In genomic region chr10:12690601-12691000, GRCm38 (mm10) we compare ENCODE assay signal across 8 mouse cellular contexts.
DNase-seq lines count a peak whose midpoint lies in the region; ATAC-seq and TF ChIP-seq lines count a peak whose summit lies in the region.
"Had no signal": no experiment of that assay in that cellular context is flagged by ENCODE, and none has a peak within 500 bp of the region (broad histone marks: within the 10 kb centered on the region; RNA-seq: fewer than 3 reads in every experiment).

No protein-coding gene starts in this region.

- H3K27me3 ChIP-seq in forebrain, embryonic 10.5 days (ENCODE audit: poor library complexity, severe bottlenecking), result no peaks in the 10 kb centered on the region
- H3K27me3 ChIP-seq: limb, embryonic 15.5 days had no signal

- no peak for TF ChIP-seq POLR2A in brain, embryonic 14.5 days (IDR thresholded peaks at IDR 0.05; ENCODE audit: borderline replicate concordance, extremely low read depth, insufficient read depth, insufficient read length, poor library complexity, severe bottlenecking)

- no peak overlapping the region for H3K4me3 ChIP-seq in forebrain, embryonic 10.5 days
- H3K4me3 ChIP-seq: limb, embryonic 15.5 days had no signal

- peaks cover 16% of the 10 kb centered on the region for H3K36me3 ChIP-seq in forebrain, embryonic 10.5 days (replicated peaks)

- H3K27ac ChIP-seq in forebrain, embryonic 10.5 days, result no peak overlapping the region
- H3K27ac ChIP-seq: limb, embryonic 15.5 days had no signal

- H3K4me1 ChIP-seq in forebrain, embryonic 10.5 days, result no peaks in the 10 kb centered on the region

- H3K9me3 ChIP-seq in forebrain, embryonic 10.5 days, result no peaks in the 10 kb centered on the region
- H3K9me3 ChIP-seq: limb, embryonic 15.5 days had no signal

- ATAC-seq in hematopoietic stem cell, adult 5-6 weeks (replicated peaks in 1 of 2; ENCODE audit: insufficient read depth in 1 of 2, low FRiP score in 2 of 2, low TSS enrichment in 1 of 2, low read depth in 1 of 2, poor library complexity in 2 of 2, severe bottlenecking in 2 of 2), result peak; percentile 84 to 88
- ATAC-seq in megakaryocyte, adult 5-6 weeks (ENCODE audit: poor library complexity, severe bottlenecking), result peak; percentile 59

- TF ChIP-seq CTCF in brain, embryonic 14.5 days (IDR thresholded peaks at IDR 0.05; ENCODE audit: borderline replicate concordance, extremely low read depth, insufficient read depth, insufficient read length), result peak; percentile 89

- DNase-seq in MN1 (ENCODE audit: low spot score), result peak; percentile 82
- peak; percentile 84 for DNase-seq in brain, embryonic 14.5 days (ENCODE audit: low read depth)
- DNase-seq in forebrain, embryonic 10.5 days (ENCODE audit: extremely low spot score, low spot score), result peak; percentile 66
- peak; percentile 30 to 45 for DNase-seq in layer of hippocampus, postnatal 14 days (ENCODE audit: low spot score in 2 of 2)
- DNase-seq in skeletal muscle tissue, adult 2 months (ENCODE audit: low read depth, low spot score), result peak; percentile 42

- 21% methylated on average over 5 of the region's 5 CpGs for WGBS in forebrain, embryonic 10.5 days
